Mouse (Mus musculus) gastrocnemius, postnatal 10 days (tissue): ENCODE results near the gene Gm32802. TPM values are rescaled to one million over a fixed set of nuclear protein-coding genes. Genes with fewer than 3 reads are reported as not detected.
A peak's percentile ranks its signal among the peaks of the same experiment; 100 is the strongest.
"Not testable (repeated sequence)": the region's sequence is repeated elsewhere in the genome, so short reads cannot be mapped to it uniquely, and the experiment has no call there.

Experiments
- DNase-seq: peaks from one replicate; pipeline ENCODE4 v3.0.0; 2021; ENCODE audit warnings: mixed read lengths
- long read RNA-seq, 2 experiments: library from polyadenylated mRNA; stranded (forward); transcript quantifications; one replicate each; pipeline ENCODE4 v2.0.0; 2021
- total RNA-seq, 2 experiments: library from RNA; stranded (reverse); gene quantifications; 2 replicates each; pipeline ENCODE4 v1.2.3; 2021

Gene Gm32802
- total RNA-seq: under 1 TPM; 0.38 to 0.50 TPM
- long read RNA-seq, experiment 1: 0 reads
- long read RNA-seq, experiment 2: 0 reads

DNA sequence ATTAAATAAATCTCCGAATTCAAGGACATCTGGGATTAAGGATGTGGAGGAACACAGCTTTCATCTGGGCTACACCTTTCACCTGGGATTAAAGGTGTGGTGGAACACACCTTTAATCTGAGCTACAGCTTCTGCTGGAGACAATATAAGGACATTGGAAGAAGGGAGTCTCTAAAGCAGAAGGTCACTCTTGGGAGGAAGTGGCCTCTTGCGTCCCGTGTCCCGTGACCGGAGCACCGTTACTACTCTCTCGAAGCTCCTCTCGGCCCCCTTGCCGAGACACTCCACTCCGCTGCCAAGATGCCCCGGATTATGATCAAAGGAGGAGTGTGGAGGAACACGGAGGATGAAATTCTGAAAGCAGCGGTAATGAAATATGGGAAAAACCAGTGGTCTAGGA is at the start of gene Gm32802:
TSS of gene Gm32802 (plus strand) at position 301 of the 400 bp plus-strand sequence.
- DNase-seq: not testable (repeated sequence)

- DNase-seq: not testable (repeated sequence)
Observed at GRCm38 (mm10) chr10:118215719-118216393, 42.6 kb upstream of the Gm32802 start.

GRCm38 (mm10) chr10:118227629-118228028 is 30.9 kb upstream of the Gm32802 start:
- DNase-seq: not testable (repeated sequence)

DNA sequence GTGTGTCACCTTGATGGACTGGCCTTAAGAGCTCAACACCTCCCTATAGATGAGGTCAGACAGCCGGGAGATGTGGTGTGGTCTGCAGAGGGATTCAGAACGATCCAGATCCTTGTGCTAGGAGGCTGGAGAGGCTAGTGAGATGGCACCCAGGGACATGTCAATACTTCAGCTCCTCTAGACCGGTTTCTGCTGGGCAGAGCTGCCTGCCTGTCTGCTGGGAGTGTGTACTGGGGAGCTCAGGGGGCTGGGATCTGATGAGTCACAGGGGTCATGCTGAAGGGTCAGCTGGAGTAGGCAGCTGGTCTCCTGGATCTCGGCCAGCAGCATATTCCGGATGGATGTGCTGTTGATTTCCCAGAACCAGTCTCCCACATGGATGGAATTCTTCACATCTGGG is 25.9 kb upstream of the Gm32802 start:
- DNase-seq: not testable (repeated sequence)

GRCm38 (mm10) chr10:118240680-118241079 is 17.8 kb upstream of the Gm32802 start, which contains the start of gene Gm32717:
TSS of gene Gm32717 (minus strand) at chr10:118240780.
- DNase-seq: not testable (repeated sequence)

- DNase-seq: not testable (repeated sequence)
Observed at GRCm38 (mm10) chr10:118249006-118249595, 9.4 kb upstream of the Gm32802 start.

GRCm38 (mm10) chr10:118250852-118251295 is 7.6 kb upstream of the Gm32802 start:
- DNase-seq: peak; percentile 6

GRCm38 (mm10) chr10:118268812-118269211 is 10.3 kb downstream of the Gm32802 start:
- DNase-seq: not testable (repeated sequence)

GRCm38 (mm10) chr10:118271416-118271815 is 12.9 kb downstream of the Gm32802 start:
- DNase-seq: not testable (repeated sequence)

DNA sequence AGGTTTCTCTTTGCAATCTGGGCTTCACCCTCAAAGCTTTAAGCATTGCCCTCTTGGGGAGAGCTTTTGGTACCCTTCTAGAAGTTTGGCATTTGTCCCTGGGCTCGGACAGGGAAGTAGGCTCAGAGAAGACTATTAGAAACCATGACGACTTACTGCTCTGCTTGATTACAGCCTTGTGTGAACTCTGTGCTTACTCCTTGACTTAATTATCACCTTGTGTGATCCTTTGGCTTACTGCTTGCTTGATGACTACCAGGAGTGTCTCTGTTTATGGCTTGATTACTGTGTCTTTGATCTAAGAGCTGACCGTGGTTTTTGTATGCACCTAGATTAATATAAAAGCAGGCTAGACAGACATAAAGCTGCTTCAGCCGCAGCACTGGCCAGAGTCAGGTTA is 19.6 kb downstream of the Gm32802 start:
- DNase-seq: not testable (repeated sequence)

DNA sequence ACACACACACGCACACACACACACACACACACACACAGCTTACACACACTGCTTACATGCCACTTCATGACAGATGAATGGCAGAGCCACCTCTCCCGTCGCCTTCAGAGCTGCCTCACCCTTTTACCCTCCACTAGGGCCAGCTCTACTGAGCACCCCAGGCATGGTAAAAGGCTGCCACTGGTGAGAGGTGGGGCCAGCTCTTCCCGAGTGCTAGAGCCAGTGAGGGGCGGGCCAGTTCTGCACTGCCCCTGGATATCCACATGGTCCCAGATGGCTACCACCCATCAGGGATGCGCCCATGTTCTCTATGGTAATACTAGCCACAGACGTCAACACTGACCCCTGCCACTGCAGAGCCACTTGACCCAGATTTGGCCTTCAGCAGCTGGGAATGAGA is 24.1 kb downstream of the Gm32802 start:
- DNase-seq: not testable (repeated sequence)

DNA sequence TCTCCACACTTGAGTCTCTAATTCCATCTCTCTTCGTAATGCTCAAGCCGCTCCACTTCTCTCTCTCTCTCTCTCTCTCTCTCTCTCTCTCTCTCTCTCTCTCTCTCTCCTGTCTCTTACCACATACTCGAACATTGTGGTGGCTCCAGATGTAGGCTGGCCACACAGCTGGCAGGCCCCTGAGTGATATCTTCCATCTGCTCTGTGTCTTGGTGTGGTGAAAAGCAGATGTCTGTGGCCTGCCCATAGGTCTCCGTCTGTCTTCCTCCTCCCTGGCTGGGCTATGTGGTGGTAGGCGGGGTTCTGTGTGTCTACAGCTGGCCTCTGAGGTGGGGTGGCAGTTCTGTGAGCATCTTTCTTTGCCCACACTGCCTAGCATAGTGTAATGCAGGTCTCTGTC is 24.5 kb downstream of the Gm32802 start:
- DNase-seq: not testable (repeated sequence)

GRCm38 (mm10) chr10:118294938-118295337 is 36.5 kb downstream of the Gm32802 start, which contains the start of gene Iltifb:
TSS of gene Iltifb (minus strand) at chr10:118295038.
- no peak for DNase-seq

DNA sequence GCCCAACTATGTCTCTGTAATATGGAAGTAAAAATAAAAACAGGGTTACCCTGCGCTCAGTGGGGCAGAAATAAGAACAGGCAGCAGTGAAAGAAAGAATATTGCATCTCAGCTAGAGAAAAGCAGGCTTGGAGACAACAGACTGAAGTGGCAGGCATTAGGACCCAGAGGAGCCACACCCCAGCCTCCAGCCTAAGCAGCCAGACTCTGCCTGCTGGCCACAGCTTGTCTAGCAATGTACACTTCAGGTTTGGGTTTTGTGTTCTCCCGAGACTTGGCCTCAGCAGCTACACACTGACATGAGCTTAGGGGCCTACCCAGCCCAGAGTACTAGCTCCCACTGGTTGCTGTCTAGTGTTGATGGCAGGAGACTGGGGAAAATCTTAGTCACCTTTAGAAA is 43.6 kb downstream of the Gm32802 start:
- not testable (repeated sequence) for DNase-seq

Other genes with a start within 250 kb of the Gm32802 start
- 1 to 10 TPM; 3.3 to 5.4 TPM for gene Mdm1, start 116.9 kb upstream of the Gm32802 start, total RNA-seq
- gene Il22, start 53.7 kb upstream of the Gm32802 start, total RNA-seq: not detected
- gene Gm32717, start 17.9 kb upstream of the Gm32802 start, total RNA-seq: under 1 TPM; 0.38 to 0.50 TPM
- gene Iltifb, start 36.4 kb downstream of the Gm32802 start, total RNA-seq: not detected
- not detected for gene Gm9040, start 68.3 kb downstream of the Gm32802 start, total RNA-seq
- not detected for gene Gm9044, start 73.7 kb downstream of the Gm32802 start, total RNA-seq
- not detected for gene Gm9045, start 79.1 kb downstream of the Gm32802 start, total RNA-seq
- not detected for gene Gm9046, start 84.6 kb downstream of the Gm32802 start, total RNA-seq
- not detected for gene Gm9048, start 90.0 kb downstream of the Gm32802 start, total RNA-seq
- gene Gm9049, start 95.4 kb downstream of the Gm32802 start, total RNA-seq: not detected
- gene Ifng, start 182.4 kb downstream of the Gm32802 start, total RNA-seq: not detected